Mouse (Mus musculus): ENCODE results near the gene Gm17617.

- TF ChIP-seq CTCF (IDR thresholded peaks at IDR 0.05; ENCODE audit: control insufficient read depth, insufficient read depth, low read length) = no peak
- no peak for TF ChIP-seq POLR2A (IDR thresholded peaks at IDR 0.05; ENCODE audit: borderline replicate concordance, control insufficient read depth, low read depth, low read length)
Measured at GRCm38 (mm10) chr13:55107694-55108093, 25.7 kb downstream of the Gm17617 start.

Measured in bone marrow, adult 2 months (tissue).